Comparison of ENCODE assay signal across 8 mouse cellular contexts in genomic region chr3:108296220-108297049, GRCm38 (mm10). TPM values are rescaled to one million over a fixed set of nuclear protein-coding genes. Genes with fewer than 3 reads are reported as not detected.
DNase-seq lines count a peak whose midpoint lies in the region; ATAC-seq and TF ChIP-seq lines count a peak whose summit lies in the region.

No protein-coding gene starts in this region.

- no peaks in the 10 kb centered on the region for H3K9me3 ChIP-seq in heart, postnatal 0 days (replicated peaks; ENCODE audit: control insufficient read depth, low read length)

- no peak for TF ChIP-seq POLR2A in cerebellum, adult 2 months (IDR thresholded peaks at IDR 0.05; ENCODE audit: borderline replicate concordance, insufficient read depth, low read length)

- peak; percentile 39 to 48 for DNase-seq in cerebellum, adult 2 months
- no peak for DNase-seq in cerebellum, adult 11 months
- peak; percentile 18 to 38 for DNase-seq in adrenal gland, postnatal 4 days (ENCODE audit: low spot score in 2 of 2)
- peak; percentile 59 for DNase-seq in fibroblast of lung, adult 2 months (ENCODE audit: low read depth)
- DNase-seq in heart, postnatal 0 days (ENCODE audit: low spot score), result peak; percentile 50
- peak; percentile 76 to 83 for DNase-seq in kidney, postnatal 25 days
- peak; percentile 86 for DNase-seq in lung, postnatal 36 days
- peak; percentile 50 for DNase-seq in right cerebral cortex, postnatal 4 days

- H3K4me2 ChIP-seq in heart, postnatal 0 days (ENCODE audit: low read depth, low read length), result peak overlapping the region; percentile 50

- WGBS in cerebellum, adult 2 months, result 30% methylated on average over 14 of the region's 14 CpGs
- whole genome bisulfite sequencing in heart, postnatal 0 days, result 3% methylated on average over 14 of the region's 14 CpGs

- no peak overlapping the region for H3K4me3 ChIP-seq in cerebellum, adult 2 months (replicated peaks; ENCODE audit: insufficient read depth, low read depth, low read length)
- no peak overlapping the region for H3K4me3 ChIP-seq in heart, postnatal 0 days (ENCODE audit: low read depth, low read length)

- peak; percentile 67 for ATAC-seq in heart, postnatal 0 days (ENCODE audit: insufficient read depth, low read depth)

- H3K4me1 ChIP-seq in cerebellum, adult 2 months (ENCODE audit: control insufficient read depth, insufficient read depth, low read length), result peaks cover 28% of the 10 kb centered on the region
- H3K4me1 ChIP-seq in heart, postnatal 0 days (ENCODE audit: control insufficient read depth, insufficient read depth), result peaks cover 49% of the 10 kb centered on the region

- TF ChIP-seq EP300 in heart, postnatal 0 days (IDR thresholded peaks at IDR 0.05; ENCODE audit: low read depth), result no peak

- H3K9ac ChIP-seq in heart, postnatal 0 days (replicated peaks; ENCODE audit: low read depth, low read length), result peak overlapping the region; percentile 32; the same call in 1 of the 2 replicates

- no peak for TF ChIP-seq CTCF in cerebellum, adult 2 months (IDR thresholded peaks at IDR 0.05; ENCODE audit: borderline replicate concordance, insufficient read depth, low read depth, low read length)
- no peak; the same call in 1 of the 2 replicates for TF ChIP-seq CTCF in heart, postnatal 0 days (IDR thresholded peaks at IDR 0.05; ENCODE audit: low read depth)

- H3K36me3 ChIP-seq in heart, postnatal 0 days (replicated peaks; ENCODE audit: control insufficient read depth, insufficient read depth, low read length), result no peaks in the 10 kb centered on the region

- H3K27me3 ChIP-seq in cerebellum, adult 2 months (ENCODE audit: control insufficient read depth, insufficient read depth, low read length), result no peaks in the 10 kb centered on the region
- no peaks in the 10 kb centered on the region for H3K27me3 ChIP-seq in heart, postnatal 0 days (ENCODE audit: control insufficient read depth, insufficient read depth, low read length)

- peak overlapping the region; percentile 75; the same call in 1 of the 2 replicates for H3K27ac ChIP-seq in cerebellum, adult 2 months (ENCODE audit: insufficient read depth, low read length)
- H3K27ac ChIP-seq in heart, postnatal 0 days (ENCODE audit: low read depth), result peak overlapping the region; percentile 79

RNA-seq across cellular contexts. Expression of gene Sort1, which starts 12.6 kb away (rescaled TPM):
- polyA plus RNA-seq in cerebellum, adult 2 months (2012; rRNA removed), result 88.7 and 94.4 TPM in 2 replicates
- 10 to 100 TPM; 31.7 to 32.5 TPM for total RNA-seq in adrenal gland, postnatal 4 days (2021)
- 33.5 and 34.4 TPM in 2 replicates for total RNA-seq in heart, postnatal 0 days (2014; rRNA removed; ENCODE audit: low replicate concordance)
- polyA plus RNA-seq in heart, postnatal 0 days (2015; fragmentation: Nextera tagmentation; extraction: Ambion mirVana), result 6.7 and 7.4 TPM in 2 replicates

RNA-seq across cellular contexts. Expression of gene Psma5, which starts 39.7 kb away (rescaled TPM):
- polyA plus RNA-seq in cerebellum, adult 2 months (2012; rRNA removed), result 111 and 112 TPM in 2 replicates
- 100 to 1,000 TPM in 1 of 2 experiments, 10 to 100 TPM in 1; 99.9 to 102 TPM for total RNA-seq in adrenal gland, postnatal 4 days (2021)
- total RNA-seq in heart, postnatal 0 days (2014; rRNA removed; ENCODE audit: low replicate concordance), result 82.6 and 104 TPM in 2 replicates
- polyA plus RNA-seq in heart, postnatal 0 days (2015; fragmentation: Nextera tagmentation; extraction: Ambion mirVana), result 177 and 180 TPM in 2 replicates
